Mouse (Mus musculus) embryonic facial prominence, embryonic 12.5 days (tissue): Measurements from ENCODE around the gene Wbp1. TPM values are rescaled to one million over a fixed set of nuclear protein-coding genes. Genes with fewer than 3 reads are reported as not detected.
"Not testable (repeated sequence)": the region's sequence is repeated elsewhere in the genome, so short reads cannot be mapped to it uniquely, and the experiment has no call there.

Experiments used
- ATAC-seq: fragments of 200-750 bp; cut with Nextera tagmentation; 2 replicates; pipeline ENCODE4 v1.8.0; 2017; ENCODE audit not compliant: insufficient number of reproducible peaks, insufficient read depth, low FRiP score, low TSS enrichment
- H3K27ac ChIP-seq: fragments of 300-500 bp; sonication (generic); 2 replicates; pipeline ENCODE4 v1.5.1; 2016; ENCODE audit warnings: mild to moderate bottlenecking
- H3K27me3 ChIP-seq: fragments of 300-500 bp; sonication (generic); 2 replicates; pipeline ENCODE4 v1.6.1; 2016; ENCODE audit warnings: mild to moderate bottlenecking, moderate library complexity
- H3K36me3 ChIP-seq: fragments of 300-500 bp; sonication (generic); 2 replicates; pipeline ENCODE4 v1.6.1; 2016; ENCODE audit warnings: mild to moderate bottlenecking
- H3K4me1 ChIP-seq: fragments of 300-500 bp; sonication (generic); 2 replicates; pipeline ENCODE4 v1.6.1; 2016
- H3K4me2 ChIP-seq: fragments of 300-500 bp; sonication (generic); replicated peaks from 2 replicates; pipeline ENCODE4 v1.6.1; 2016; ENCODE audit warnings: mild to moderate bottlenecking, moderate library complexity
- H3K4me3 ChIP-seq: fragments of 300-500 bp; sonication (generic); 2 replicates; pipeline ENCODE4 v1.5.1; 2016; ENCODE audit warnings: mild to moderate bottlenecking
- H3K9ac ChIP-seq: fragments of 300-500 bp; sonication (generic); 2 replicates; pipeline ENCODE4 v1.6.1; 2016; ENCODE audit warnings: mild to moderate bottlenecking, moderate library complexity
- H3K9me3 ChIP-seq: fragments of 300-500 bp; sonication (generic); 2 replicates; pipeline ENCODE4 v1.6.1; 2016; ENCODE audit warnings: mild to moderate bottlenecking, moderate library complexity
- WGBS: fragments of 180-500 bp; shearing (Covaris S2); methylation state at CpG from one replicate; pipeline ENCODE4 v1.1.7; 2016; 5-methylcytosine and 5-hydroxymethylcytosine counted together
- polyA plus RNA-seq: library from polyadenylated mRNA; unstranded; fragments of >200 nt; fragmentation: Nextera tagmentation; extraction: Ambion mirVana; gene quantifications from 2 replicates; pipeline ENCODE4 v1.2.1, GENCODE M21; 2016

Gene Wbp1
- 193 and 204 TPM in 2 replicates for polyA plus RNA-seq

GRCm38 (mm10) chr6:83120930-83121862 lies at the start of gene Wbp1:
Gene Wbp1, minus strand, starts transcription at chr6:83121559.
- under 1% methylated on average over 37 of the region's 38 CpGs for WGBS
- Histone ChIP-seq H3K4me1 (peaks cover 42% of the 10 kb centered on the region), H3K27me3 (no peaks in the 10 kb centered on the region), H3K4me2 (peak within 1 kb of the TSS; percentile 85), H3K9me3 (no peaks in the 10 kb centered on the region), H3K9ac (peak within 1 kb of the TSS; percentile 92), H3K4me3 (peak within 1 kb of the TSS; percentile 66), H3K36me3 (peaks cover 33% of the 10 kb centered on the region), H3K27ac (peak within 1 kb of the TSS; percentile 100)
- ATAC-seq = peak; percentile 96

- 0 out of 2 replicates have a peak, but pooled peaks cover 2% of the 10 kb centered on the region for H3K36me3 ChIP-seq
- no peak overlapping the region for H3K4me3 ChIP-seq
- H3K27me3 ChIP-seq = no peaks in the 10 kb centered on the region
- peaks cover 14% of the 10 kb centered on the region for H3K4me1 ChIP-seq
- H3K9me3 ChIP-seq = no peaks in the 10 kb centered on the region
- H3K9ac ChIP-seq = no peak overlapping the region
- ATAC-seq = no peak
- WGBS = 80% methylated on average over 5 of the region's 5 CpGs
- no peak overlapping the region for H3K4me2 ChIP-seq
- no peak overlapping the region for H3K27ac ChIP-seq
Measured at GRCm38 (mm10) chr6:83171063-83171462, 49.7 kb upstream of the Wbp1 start.

DNA sequence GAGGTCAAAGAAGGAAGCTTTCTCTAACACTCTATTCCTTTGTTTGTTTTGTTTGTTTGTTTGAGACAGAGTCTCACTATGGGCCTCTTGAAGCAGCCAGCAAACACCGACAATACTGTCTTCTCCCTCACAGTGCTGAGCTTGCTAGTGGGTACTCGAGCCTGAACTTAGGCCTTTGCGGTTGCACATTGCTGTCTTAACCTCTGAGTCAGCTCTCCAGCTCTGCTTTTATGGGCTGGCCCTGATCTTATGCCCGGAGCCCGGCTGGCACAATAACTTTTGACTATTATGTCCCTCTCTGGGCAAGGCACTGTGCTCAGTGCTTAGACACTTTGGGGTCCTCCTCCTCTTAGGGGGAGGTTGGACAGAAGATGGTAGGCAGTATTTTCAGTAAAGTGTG lies 48.5 kb upstream of the Wbp1 start:
- H3K4me2 ChIP-seq = no peak overlapping the region
- H3K27me3 ChIP-seq = no peaks in the 10 kb centered on the region
- no peaks in the 10 kb centered on the region for H3K9me3 ChIP-seq
- ATAC-seq = no peak
- no peak overlapping the region for H3K4me3 ChIP-seq
- no peak overlapping the region for H3K9ac ChIP-seq
- H3K27ac ChIP-seq = no peak overlapping the region
- 82% methylated on average over 5 of the region's 5 CpGs for WGBS
- 0 out of 2 replicates have a peak, but pooled peaks cover 2% of the 10 kb centered on the region for H3K36me3 ChIP-seq
- peaks cover 14% of the 10 kb centered on the region for H3K4me1 ChIP-seq

- ATAC-seq = 0 out of 2 replicates have a peak, but pooled peaks have one; percentile 0
- Histone ChIP-seq H3K4me1 (peaks cover 25% of the 10 kb centered on the region), H3K4me3 (peak overlapping the region; percentile 92), H3K4me2 (peak overlapping the region; percentile 82), H3K27me3 (peaks cover 15% of the 10 kb centered on the region), H3K9ac (peak overlapping the region; percentile 80), H3K27ac (peak overlapping the region; percentile 84; the same call in 1 of the 2 replicates), H3K9me3 (no peaks in the 10 kb centered on the region), H3K36me3 (0 out of 2 replicates have a peak, but pooled peaks cover 2% of the 10 kb centered on the region)
- 1% methylated on average over 12 of the region's 12 CpGs for WGBS
Measured at GRCm38 (mm10) chr6:83166243-83166630, 44.9 kb upstream of the Wbp1 start.

DNA sequence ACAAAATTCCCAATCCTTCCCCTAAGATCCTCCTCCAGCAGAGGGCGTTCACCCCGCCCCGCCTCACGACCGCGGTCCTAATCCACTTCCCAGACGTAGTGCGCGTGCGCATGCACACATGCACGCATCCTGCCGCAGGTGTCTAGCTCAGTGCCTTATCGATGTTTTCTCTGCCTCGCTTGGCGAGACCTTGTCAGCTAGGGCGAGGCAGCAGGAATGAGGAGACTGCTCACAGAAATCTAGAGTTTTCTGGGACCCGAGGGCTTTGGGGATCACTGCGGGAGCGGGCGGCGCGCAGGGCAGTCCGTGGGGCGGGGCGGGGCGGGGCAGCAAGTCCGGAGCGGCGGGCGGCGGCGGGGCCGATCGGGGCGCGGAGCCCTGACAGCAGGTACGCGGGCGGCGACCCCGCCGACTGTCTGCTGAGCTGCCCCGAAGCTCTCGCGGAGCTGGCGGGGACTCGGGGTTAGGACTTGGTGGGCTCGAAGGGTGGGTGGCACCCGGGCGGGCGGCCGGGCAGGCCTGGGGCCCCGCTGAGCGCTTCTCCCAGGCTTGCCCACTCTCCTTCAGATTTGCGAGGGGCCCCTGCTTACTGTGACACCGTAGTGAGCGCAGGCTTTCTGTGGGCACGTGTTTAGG lies 44.4 kb upstream of the Wbp1 start, which contains the start of gene Dctn1:
Gene Dctn1 (plus strand): TSS at position 314 of the 636 bp plus-strand sequence.
- H3K4me1 ChIP-seq = peaks cover 25% of the 10 kb centered on the region
- H3K4me2 ChIP-seq = peak within 1 kb of the TSS; percentile 82
- peak within 1 kb of the TSS; percentile 92 for H3K4me3 ChIP-seq
- no peaks in the 10 kb centered on the region for H3K9me3 ChIP-seq
- 0 out of 2 replicates have a peak, but pooled peaks cover 2% of the 10 kb centered on the region for H3K36me3 ChIP-seq
- ATAC-seq = peak; percentile 72
- peak within 1 kb of the TSS; percentile 84 for H3K27ac ChIP-seq
- H3K27me3 ChIP-seq = peaks cover 20% of the 10 kb centered on the region
- WGBS = under 1% methylated on average over 53 of the region's 58 CpGs
- peak within 1 kb of the TSS; percentile 80 for H3K9ac ChIP-seq

DNA sequence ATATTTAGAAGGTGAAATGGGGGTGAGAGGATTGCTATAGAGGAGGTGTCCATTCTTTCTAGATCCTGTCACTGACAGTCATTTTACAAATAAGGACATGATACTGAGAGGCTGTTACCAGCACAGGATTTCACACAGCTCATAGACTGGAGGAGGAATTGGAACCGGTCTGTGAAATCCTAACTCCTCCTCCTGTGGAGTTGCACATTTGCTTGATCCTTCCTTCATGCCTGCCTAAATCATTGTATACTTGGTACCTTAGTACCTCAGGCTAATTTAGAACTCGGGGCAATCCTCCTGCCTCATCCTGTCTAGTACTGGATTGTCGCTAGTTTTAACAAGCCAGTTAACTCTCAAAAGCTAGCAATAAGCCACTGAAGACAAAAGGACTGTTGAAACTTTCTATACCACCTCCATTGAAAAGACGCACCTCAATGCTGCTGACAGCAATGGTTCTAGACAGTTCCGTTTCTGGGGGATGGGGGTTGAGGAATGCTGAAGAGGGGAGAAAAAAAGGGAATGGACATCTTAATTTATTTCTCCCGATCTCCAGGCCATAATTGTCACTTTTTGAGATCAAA lies 43.8 kb upstream of the Wbp1 start:
- no peaks in the 10 kb centered on the region for H3K9me3 ChIP-seq
- H3K36me3 ChIP-seq = 0 out of 2 replicates have a peak, but pooled peaks cover 2% of the 10 kb centered on the region
- peaks cover 27% of the 10 kb centered on the region for H3K27me3 ChIP-seq
- H3K9ac ChIP-seq = peak overlapping the region; percentile 80
- 4% methylated on average over 6 of the region's 6 CpGs for WGBS
- no peak; the same call in 1 of the 2 replicates for ATAC-seq
- H3K27ac ChIP-seq = peak overlapping the region; percentile 41; the same call in 1 of the 2 replicates
- H3K4me1 ChIP-seq = peaks cover 25% of the 10 kb centered on the region
- peak overlapping the region; percentile 92 for H3K4me3 ChIP-seq
- H3K4me2 ChIP-seq = peak overlapping the region; percentile 82

- H3K9me3 ChIP-seq = no peaks in the 10 kb centered on the region
- peak overlapping the region; percentile 72 for H3K4me2 ChIP-seq
- ATAC-seq = no peak
- peaks cover 21% of the 10 kb centered on the region for H3K4me1 ChIP-seq
- peak overlapping the region; percentile 40 for H3K4me3 ChIP-seq
- peaks cover 30% of the 10 kb centered on the region for H3K27me3 ChIP-seq
- WGBS = 2% methylated on average over 8 of the region's 8 CpGs
- H3K36me3 ChIP-seq = no peaks in the 10 kb centered on the region
- no peak overlapping the region for H3K27ac ChIP-seq
- H3K9ac ChIP-seq = 0 out of 2 replicates have a peak overlapping the region, but pooled peaks have one; percentile 43
Measured at GRCm38 (mm10) chr6:83162701-83163100, 41.3 kb upstream of the Wbp1 start.

DNA sequence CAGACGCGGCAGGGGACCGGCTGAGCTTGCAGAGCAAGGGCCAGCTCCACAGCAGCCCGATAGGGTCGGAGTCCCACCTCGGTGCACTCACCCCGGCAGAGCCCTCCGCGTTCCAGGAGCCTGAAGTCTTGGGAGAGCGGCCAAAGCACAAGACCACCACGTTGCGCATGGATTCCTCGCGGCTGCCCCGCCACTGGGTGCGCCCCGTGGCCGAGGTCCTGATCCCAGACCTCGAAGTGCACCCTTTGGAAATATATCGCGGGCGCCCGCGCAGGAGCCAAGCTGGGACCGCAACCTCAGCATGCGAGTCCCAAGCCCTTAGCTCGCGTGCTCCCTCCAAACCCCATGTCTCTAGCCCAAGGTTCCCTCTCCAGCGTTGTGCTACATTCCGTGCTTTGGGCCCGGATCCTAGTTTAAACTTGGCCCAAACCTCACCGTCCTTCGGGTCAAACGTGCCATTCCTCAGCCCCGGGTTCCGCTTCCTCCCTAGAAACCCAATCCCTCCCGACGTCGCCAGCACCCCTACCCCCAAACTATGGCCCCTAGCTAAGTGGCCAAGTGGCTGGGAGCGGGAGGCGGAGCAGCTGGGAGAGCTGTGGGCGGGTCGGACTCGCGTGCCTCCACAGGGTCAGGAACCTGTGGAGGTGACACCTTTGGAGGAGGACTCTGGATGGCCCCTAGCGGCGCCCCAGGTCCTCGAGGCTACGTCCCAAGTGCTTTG lies 40.7 kb upstream of the Wbp1 start:
- Histone ChIP-seq H3K27me3 (peaks cover 30% of the 10 kb centered on the region), H3K9me3 (no peaks in the 10 kb centered on the region), H3K4me2 (peak overlapping the region; percentile 72), H3K27ac (no peak overlapping the region), H3K4me3 (peak overlapping the region; percentile 40), H3K36me3 (no peaks in the 10 kb centered on the region), H3K4me1 (peaks cover 19% of the 10 kb centered on the region), H3K9ac (peak overlapping the region; percentile 43)
- ATAC-seq = no peak
- WGBS = under 1% methylated on average over 49 of the region's 49 CpGs

DNA sequence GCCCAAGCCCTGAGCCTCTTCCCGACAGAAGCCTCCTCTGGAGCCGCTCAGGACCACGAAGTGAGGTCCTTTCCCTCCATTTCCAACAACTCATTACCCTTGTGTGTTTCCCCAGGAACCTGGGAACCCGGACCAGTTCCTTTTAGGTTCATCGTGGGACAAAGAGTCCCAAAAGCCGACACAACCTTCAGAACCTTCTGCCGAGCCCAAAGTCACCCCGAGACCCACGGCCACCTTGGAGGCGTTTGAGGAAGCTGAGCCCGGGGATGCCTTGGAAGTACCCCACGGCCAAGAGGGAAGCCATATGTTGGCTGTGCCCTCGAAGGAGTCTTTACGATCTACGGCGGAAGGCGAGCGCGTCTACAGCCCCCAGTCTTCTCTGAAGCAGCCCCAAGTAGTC lies 40.1 kb upstream of the Wbp1 start:
- Histone ChIP-seq H3K9ac (peak overlapping the region; percentile 43), H3K9me3 (no peaks in the 10 kb centered on the region), H3K4me1 (peaks cover 15% of the 10 kb centered on the region), H3K27me3 (peaks cover 30% of the 10 kb centered on the region), H3K36me3 (no peaks in the 10 kb centered on the region), H3K4me3 (peak overlapping the region; percentile 40), H3K4me2 (peak overlapping the region; percentile 72), H3K27ac (no peak overlapping the region)
- ATAC-seq = no peak
- 7% methylated on average over 19 of the region's 19 CpGs for WGBS

DNA sequence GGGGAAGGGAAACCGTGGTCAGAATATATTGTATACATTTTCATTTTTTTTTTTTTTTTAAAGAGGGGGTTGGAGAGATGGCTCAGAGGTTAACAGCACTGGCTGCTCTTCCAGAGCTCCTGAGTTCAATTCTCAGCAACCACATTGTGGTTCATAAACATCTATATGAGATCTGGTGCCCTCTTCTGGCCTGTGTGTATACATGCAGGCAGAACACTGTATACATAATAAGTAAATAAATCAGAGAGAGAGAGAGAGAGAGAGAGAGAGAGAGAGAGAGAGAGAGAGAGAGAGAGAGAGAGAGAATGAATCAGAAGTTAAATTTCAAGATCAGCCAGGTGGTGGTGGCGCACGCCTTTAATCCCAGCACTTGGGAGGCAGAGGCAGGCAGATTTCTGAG lies 38.1 kb upstream of the Wbp1 start:
- peaks cover 27% of the 10 kb centered on the region for H3K4me1 ChIP-seq
- H3K4me3 ChIP-seq, H3K36me3 ChIP-seq, H3K4me2 ChIP-seq, H3K9ac ChIP-seq, H3K27ac ChIP-seq, H3K9me3 ChIP-seq, ATAC-seq: not testable (repeated sequence)
- peaks cover 30% of the 10 kb centered on the region for H3K27me3 ChIP-seq
- 35% methylated on average over 3 of the region's 3 CpGs for WGBS

- H3K27me3 ChIP-seq = peaks cover 15% of the 10 kb centered on the region
- peak within 1 kb of the TSS; percentile 61 for H3K9ac ChIP-seq
- peaks cover 16% of the 10 kb centered on the region for H3K4me1 ChIP-seq
- H3K9me3 ChIP-seq = no peaks in the 10 kb centered on the region
- peak; percentile 83 for ATAC-seq
- H3K4me2 ChIP-seq = peak within 1 kb of the TSS; percentile 86
- peaks cover 21% of the 10 kb centered on the region; the same call in 1 of the 2 replicates for H3K36me3 ChIP-seq
- H3K27ac ChIP-seq = no peak within 1 kb of the TSS
- 1% methylated on average over 32 of the region's 32 CpGs for WGBS
- peak within 1 kb of the TSS; percentile 55 for H3K4me3 ChIP-seq
Measured at GRCm38 (mm10) chr6:83156259-83156684, 34.9 kb upstream of the Wbp1 start, which contains the start of the genes Wdr54 and 1700003E16Rik. Gene Wdr54, minus strand, starts transcription at chr6:83156397. Gene 1700003E16Rik, plus strand, starts transcription at chr6:83156404.
